Mouse (Mus musculus) midbrain, embryonic 16.5 days (tissue): ENCODE results near the gene Pigb. TPM values are rescaled to one million over a fixed set of nuclear protein-coding genes. Genes with fewer than 3 reads are reported as not detected.

ENCODE experiments used
- ATAC-seq: fragments of 200-750 bp; cut with Nextera tagmentation; 2 replicates; pipeline ENCODE4 v1.8.0; 2017; ENCODE audit warnings: moderate TSS enrichment
- H3K27ac ChIP-seq: fragments of 300-500 bp; sonication (generic); 2 replicates; pipeline ENCODE4 v1.5.1; 2014; ENCODE audit warnings: mild to moderate bottlenecking, low read length, mixed read lengths
- H3K27me3 ChIP-seq: fragments of 300-500 bp; sonication (generic); 2 replicates; pipeline ENCODE4 v1.6.1; 2014; ENCODE audit warnings: low read depth, low read length, mixed read lengths; ENCODE audit not compliant: control insufficient read depth, insufficient read depth
- H3K36me3 ChIP-seq: fragments of 300-500 bp; sonication (generic); 2 replicates; pipeline ENCODE4 v1.6.1; 2014; ENCODE audit warnings: mild to moderate bottlenecking, low read length, moderate library complexity, mixed read lengths; ENCODE audit not compliant: control insufficient read depth, insufficient read depth
- H3K4me1 ChIP-seq: fragments of 300-500 bp; sonication (generic); 2 replicates; pipeline ENCODE4 v1.6.1; 2014; ENCODE audit warnings: mild to moderate bottlenecking, low read length, mixed read lengths; ENCODE audit not compliant: control insufficient read depth, insufficient read depth
- H3K4me2 ChIP-seq: fragments of 300-500 bp; sonication (generic); 2 replicates; pipeline ENCODE4 v1.6.1; 2014; ENCODE audit warnings: mild to moderate bottlenecking, low read length, mixed read lengths
- H3K4me3 ChIP-seq: fragments of 300-500 bp; sonication (generic); 2 replicates; pipeline ENCODE4 v1.5.1; 2014; ENCODE audit warnings: low read depth, mild to moderate bottlenecking, low read length, moderate library complexity, mixed read lengths
- H3K9ac ChIP-seq: fragments of 300-500 bp; sonication (generic); 2 replicates; pipeline ENCODE4 v1.6.1; 2014; ENCODE audit warnings: low read depth, low read length, mixed read lengths
- H3K9me3 ChIP-seq: fragments of 300-500 bp; sonication (generic); replicated peaks from 2 replicates; pipeline ENCODE4 v1.6.1; 2014; ENCODE audit warnings: mild to moderate bottlenecking, low read length, mixed read lengths; ENCODE audit not compliant: control insufficient read depth, poor library complexity, severe bottlenecking
- WGBS: fragments of 180-500 bp; shearing (Covaris S2); extraction: QIAGEN DNeasy Blood & Tissue Kit; methylation state at CpG from one replicate; pipeline ENCODE4 v1.1.7; 2014; 5-methylcytosine and 5-hydroxymethylcytosine counted together
- polyA plus RNA-seq: library from polyadenylated mRNA; unstranded; fragments of >200 nt; fragmentation: Nextera tagmentation; extraction: Ambion mirVana; gene quantifications from 2 replicates; pipeline ENCODE4 v1.2.1, GENCODE M21; 2015

The Pigb gene
- polyA plus RNA-seq, 1 experiment from 2014 or later = 18.6 TPM

DNA sequence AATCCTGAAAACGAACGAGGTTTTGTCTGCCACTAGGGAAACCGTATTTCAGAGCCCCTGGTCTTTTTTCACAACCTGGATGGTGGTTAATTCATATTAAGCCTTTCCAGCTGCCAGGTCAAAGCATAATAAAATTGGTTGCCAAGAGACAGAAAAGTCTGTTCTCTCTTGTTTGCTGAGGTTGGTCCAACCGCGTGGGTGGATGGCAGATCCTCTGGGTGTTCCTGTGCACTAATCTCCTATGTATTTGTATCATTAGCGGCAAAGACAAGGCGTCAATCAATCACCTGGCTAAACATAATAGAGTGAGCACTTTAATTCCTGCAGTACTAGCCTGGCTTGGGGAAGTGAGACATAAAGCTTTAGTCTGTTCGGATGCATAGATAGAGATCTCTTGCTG is 10.4 kb upstream of the Pigb start:
- Histone ChIP-seq H3K9me3 (no peaks in the 10 kb centered on the region), H3K9ac (no peak overlapping the region), H3K4me1 (peaks cover 10% of the 10 kb centered on the region), H3K4me2 (no peak overlapping the region), H3K36me3 (no peaks in the 10 kb centered on the region), H3K27ac (no peak overlapping the region), H3K27me3 (no peaks in the 10 kb centered on the region), H3K4me3 (no peak overlapping the region)
- ATAC-seq = no peak
- 47% methylated on average over 8 of the region's 8 CpGs for WGBS

DNA sequence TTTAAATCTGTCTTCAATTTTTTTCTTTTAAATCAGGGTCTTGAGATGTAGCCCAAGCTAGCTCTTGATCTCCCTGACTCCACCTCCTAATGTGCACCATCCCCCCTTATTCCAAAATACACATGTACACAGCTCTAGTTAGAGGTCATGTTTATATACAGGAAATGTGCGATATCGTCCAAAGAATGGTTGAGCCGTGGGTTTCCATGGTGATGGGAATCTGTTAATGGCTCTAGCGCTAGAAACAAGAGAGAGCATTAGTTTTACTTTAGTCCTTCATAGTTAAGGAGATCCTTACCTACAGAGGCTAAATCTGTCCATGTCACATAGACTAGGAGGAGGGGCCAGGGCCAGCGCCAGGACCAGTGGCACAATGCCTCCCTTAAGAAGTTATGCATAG is 9.7 kb upstream of the Pigb start:
- ATAC-seq = no peak
- 52% methylated on average over 5 of the region's 5 CpGs for WGBS

DNA sequence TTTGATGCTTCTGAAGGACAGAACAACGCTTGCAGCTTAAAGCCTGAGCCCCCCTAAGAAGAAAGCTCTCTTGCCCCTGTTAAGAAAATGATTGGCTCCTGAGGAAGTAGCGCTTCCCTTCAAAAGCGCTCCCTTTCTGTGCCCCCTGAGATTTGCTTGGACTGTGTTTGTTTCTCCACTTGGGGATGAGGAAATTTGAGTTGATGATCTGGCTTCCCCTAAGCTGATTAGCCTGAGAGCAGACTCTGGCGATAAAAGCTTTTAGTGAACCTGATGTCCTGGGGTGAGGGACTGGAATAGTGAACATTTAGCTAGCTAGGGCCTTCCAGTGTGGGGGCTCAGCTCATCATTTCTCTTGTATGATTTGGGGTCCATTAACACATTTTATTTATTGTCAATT is 8.7 kb upstream of the Pigb start:
- Histone ChIP-seq H3K4me1 (peaks cover 12% of the 10 kb centered on the region), H3K36me3 (no peaks in the 10 kb centered on the region), H3K9ac (no peak overlapping the region), H3K27ac (no peak overlapping the region), H3K27me3 (no peaks in the 10 kb centered on the region), H3K4me2 (no peak overlapping the region), H3K9me3 (no peaks in the 10 kb centered on the region), H3K4me3 (no peak overlapping the region)
- WGBS = 6% methylated on average over 4 of the region's 4 CpGs
- no peak for ATAC-seq

More for the DNA sequence above, 9.7 kb upstream of the Pigb start:
- Histone ChIP-seq H3K27me3 (no peaks in the 10 kb centered on the region), H3K36me3 (no peaks in the 10 kb centered on the region), H3K9ac (no peak overlapping the region), H3K9me3 (no peaks in the 10 kb centered on the region), H3K4me1 (peaks cover 10% of the 10 kb centered on the region), H3K4me2 (no peak overlapping the region), H3K27ac (no peak overlapping the region), H3K4me3 (no peak overlapping the region)

DNA sequence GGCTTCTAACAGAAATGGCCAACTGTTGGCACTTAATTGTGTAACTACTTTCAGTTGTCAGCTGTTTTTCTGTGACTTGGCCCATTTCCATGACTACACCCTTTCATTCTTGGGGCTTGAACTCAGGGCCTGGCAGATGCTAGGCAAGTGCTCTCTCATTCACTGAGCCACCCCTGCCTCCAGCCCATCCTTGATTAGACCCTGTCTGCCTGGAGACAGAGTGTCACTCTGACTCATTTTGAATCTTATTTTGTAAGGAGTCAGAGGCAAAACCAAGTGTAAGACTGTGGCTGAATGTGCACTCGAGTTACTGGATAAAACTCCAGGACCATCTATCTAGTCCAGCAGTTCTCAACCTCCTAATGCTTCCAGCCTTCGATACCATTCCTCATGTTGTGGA is 7.7 kb upstream of the Pigb start:
- H3K9ac ChIP-seq = no peak overlapping the region
- no peaks in the 10 kb centered on the region for H3K36me3 ChIP-seq
- H3K9me3 ChIP-seq = no peaks in the 10 kb centered on the region
- ATAC-seq = no peak
- 97% methylated on average over 2 of the region's 2 CpGs for WGBS
- H3K4me3 ChIP-seq = no peak overlapping the region
- peaks cover 12% of the 10 kb centered on the region for H3K4me1 ChIP-seq
- no peaks in the 10 kb centered on the region for H3K27me3 ChIP-seq
- H3K4me2 ChIP-seq = no peak overlapping the region
- H3K27ac ChIP-seq = no peak overlapping the region

DNA sequence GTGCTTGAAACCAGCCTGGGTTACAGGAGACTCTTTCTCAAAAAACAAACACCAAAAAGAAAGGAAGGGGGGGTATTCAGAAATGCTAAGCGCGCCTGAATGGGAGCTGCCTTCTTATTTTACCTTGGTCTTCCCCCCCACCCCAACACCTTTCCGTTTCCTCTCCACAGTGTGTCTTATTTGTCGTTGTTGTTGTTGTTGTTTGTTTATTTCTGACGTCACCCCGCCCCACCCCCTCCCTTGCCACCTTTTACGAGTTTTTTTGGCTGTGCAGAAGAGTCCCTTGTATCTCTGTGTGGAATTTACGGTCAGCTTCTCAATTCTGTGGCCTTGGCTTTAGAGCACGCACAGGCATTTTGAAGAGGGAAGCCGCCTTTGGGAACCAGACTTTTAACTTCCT is 5.5 kb upstream of the Pigb start:
- Histone ChIP-seq H3K27ac (no peak overlapping the region), H3K4me2 (peak overlapping the region; percentile 80), H3K27me3 (no peaks in the 10 kb centered on the region), H3K9me3 (no peaks in the 10 kb centered on the region), H3K4me1 (peaks cover 11% of the 10 kb centered on the region), H3K4me3 (peak overlapping the region; percentile 49), H3K36me3 (no peaks in the 10 kb centered on the region), H3K9ac (no peak overlapping the region; the same call in 1 of the 2 replicates)
- whole genome bisulfite sequencing = 87% methylated on average over 10 of the region's 10 CpGs
- ATAC-seq = no peak

DNA sequence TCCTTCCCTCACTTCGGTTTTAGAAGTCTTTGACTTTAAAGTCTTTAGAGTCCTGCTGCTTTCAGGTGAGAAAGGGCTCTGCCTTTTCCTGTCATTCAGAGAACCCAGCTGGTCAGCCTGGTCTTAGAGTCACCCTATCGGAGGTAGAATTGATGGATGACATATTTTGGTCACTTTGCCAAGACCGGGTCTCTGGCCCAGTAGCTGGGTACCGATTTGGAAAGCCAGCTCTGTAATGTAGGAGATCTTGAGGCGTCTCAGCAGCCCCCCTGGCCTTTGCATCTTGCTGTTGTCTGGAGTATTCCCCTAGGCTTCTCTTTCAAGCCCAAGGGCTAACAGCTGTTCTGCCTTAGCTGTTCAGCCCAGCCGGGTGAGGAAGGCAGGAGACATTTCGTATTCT is 5.0 kb upstream of the Pigb start:
- no peak for ATAC-seq
- 10% methylated on average over 7 of the region's 7 CpGs for WGBS

DNA sequence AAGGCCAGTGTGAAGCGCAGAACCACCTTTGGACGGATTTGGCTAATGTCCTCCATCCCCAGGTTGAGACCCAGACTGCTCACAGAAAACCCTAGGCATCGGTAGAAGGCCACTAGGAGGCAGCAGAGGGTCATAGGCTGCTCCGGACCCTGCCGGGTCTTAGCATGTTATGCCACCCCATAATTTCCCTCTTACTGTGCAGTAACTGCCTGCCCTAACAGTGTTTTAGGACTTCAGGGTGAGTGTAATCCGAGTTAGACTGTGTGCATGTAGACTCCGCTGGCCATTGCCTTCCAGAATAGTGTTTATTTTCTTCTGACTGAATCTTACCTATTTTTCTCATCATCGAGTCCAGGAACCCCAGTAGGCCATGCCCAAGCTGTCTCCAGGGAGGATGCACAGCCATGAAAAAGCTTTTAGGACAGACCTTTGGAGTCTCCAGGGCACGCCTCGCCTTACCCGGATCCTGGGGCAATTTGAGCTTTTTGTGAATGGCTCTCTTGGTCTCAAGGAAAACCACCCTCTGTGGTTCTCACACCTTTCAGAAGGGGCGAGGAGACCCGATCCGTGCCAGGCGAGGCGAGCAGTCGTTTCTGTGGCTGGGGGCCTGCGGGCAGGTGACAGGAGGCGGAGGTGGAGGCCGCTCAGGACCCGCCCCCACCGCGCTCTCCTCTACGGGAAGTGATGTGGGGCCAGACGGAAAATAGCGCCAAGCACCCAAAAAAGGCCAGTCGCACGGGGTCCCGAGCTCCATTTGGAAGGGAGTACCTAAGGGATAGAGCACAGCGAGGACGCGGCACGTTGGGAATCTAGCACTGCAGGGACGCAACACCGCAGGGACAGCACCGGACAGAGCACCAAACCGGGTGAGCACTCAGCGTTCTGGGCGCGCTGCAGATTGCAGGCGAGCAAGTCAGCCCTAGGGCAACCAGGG is 4.2 kb upstream of the Pigb start, which contains the start of gene Rab27a:
Gene Rab27a (plus strand): TSS at position 709 of the 934 bp plus-strand sequence.
- Histone ChIP-seq H3K9me3 (no peaks in the 10 kb centered on the region), H3K36me3 (no peaks in the 10 kb centered on the region), H3K27me3 (no peaks in the 10 kb centered on the region), H3K4me1 (peaks cover 10% of the 10 kb centered on the region), H3K27ac (no peak within 1 kb of the TSS), H3K4me3 (peak within 1 kb of the TSS; percentile 49), H3K9ac (peak within 1 kb of the TSS; percentile 67), H3K4me2 (peak within 1 kb of the TSS; percentile 80)
- under 1% methylated on average over 41 of the region's 41 CpGs for WGBS
- peak; percentile 79 for ATAC-seq

More for the DNA sequence above, 5.0 kb upstream of the Pigb start:
- Histone ChIP-seq H3K4me2 (peak overlapping the region; percentile 80), H3K9ac (peak overlapping the region; percentile 67), H3K4me1 (peaks cover 12% of the 10 kb centered on the region), H3K4me3 (peak overlapping the region; percentile 49), H3K9me3 (no peaks in the 10 kb centered on the region), H3K36me3 (no peaks in the 10 kb centered on the region), H3K27me3 (no peaks in the 10 kb centered on the region), H3K27ac (no peak overlapping the region)

DNA sequence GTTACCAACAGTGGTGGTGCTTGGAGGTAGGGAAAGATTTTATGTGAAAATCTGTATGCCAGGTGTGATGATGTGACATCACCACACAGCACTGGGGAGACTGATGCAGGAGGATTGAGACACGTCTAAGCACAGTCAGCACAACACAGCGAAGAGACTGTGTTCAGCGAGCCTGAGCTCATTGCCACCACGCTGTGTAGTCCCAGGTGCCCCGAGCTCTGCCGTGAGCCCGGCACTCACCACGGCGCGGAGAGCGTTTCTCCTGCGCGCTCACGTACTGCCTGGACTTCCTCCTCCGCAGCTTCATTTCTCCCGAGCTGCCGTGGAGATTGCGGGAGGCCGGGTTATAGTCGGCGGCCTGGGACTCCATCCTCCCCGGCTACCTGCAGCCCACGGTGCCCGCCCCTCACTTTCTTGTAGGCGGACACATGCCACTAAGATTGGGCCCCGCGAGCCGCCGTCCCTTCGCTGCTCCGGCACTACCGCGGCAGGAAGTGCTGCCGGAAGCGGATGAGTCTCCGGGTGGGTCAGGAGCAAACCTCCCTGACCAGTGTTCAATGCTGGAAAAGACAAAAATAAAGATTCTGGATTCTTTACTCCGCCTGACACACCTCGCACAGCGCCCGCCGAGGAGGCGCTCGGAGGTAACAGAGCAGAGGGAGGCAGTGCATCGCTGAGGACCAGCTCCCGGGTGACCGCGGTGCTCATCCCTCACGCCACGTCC is 794 bp downstream of the Pigb start:
- WGBS = under 1% methylated on average over 49 of the region's 49 CpGs
- Histone ChIP-seq H3K27me3 (no peaks in the 10 kb centered on the region), H3K4me3 (peak overlapping the region; percentile 64), H3K36me3 (no peaks in the 10 kb centered on the region), H3K9ac (peak overlapping the region; percentile 76), H3K4me2 (peak overlapping the region; percentile 85), H3K27ac (peak overlapping the region; percentile 87), H3K9me3 (no peaks in the 10 kb centered on the region), H3K4me1 (peaks cover 16% of the 10 kb centered on the region)
- peak; percentile 94 for ATAC-seq

DNA sequence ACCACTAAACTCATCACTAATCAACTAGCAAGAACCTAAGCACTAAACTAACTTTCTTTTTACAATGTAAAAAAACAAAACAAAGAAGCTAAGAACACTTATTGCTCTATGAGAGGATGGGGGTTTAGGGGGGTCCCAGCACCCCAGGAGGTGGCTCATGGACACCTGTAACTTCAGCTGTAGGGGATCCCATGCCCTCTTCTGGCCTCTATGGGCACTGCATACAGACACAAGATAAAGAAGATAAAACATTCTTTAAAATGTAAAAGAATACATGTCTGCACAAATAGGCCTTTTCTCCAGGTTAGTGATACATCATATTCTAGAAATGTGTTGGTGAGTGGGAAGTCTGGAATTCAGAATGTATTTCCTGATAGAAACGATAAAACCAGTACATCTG is 6.8 kb downstream of the Pigb start:
- no peak overlapping the region for H3K4me2 ChIP-seq
- no peak overlapping the region for H3K27ac ChIP-seq
- H3K4me3 ChIP-seq = no peak overlapping the region
- peaks cover 12% of the 10 kb centered on the region for H3K36me3 ChIP-seq
- H3K9me3 ChIP-seq = no peaks in the 10 kb centered on the region
- no peak overlapping the region for H3K9ac ChIP-seq
- H3K4me1 ChIP-seq = peaks cover 1% of the 10 kb centered on the region
- ATAC-seq = no peak
- no peaks in the 10 kb centered on the region for H3K27me3 ChIP-seq
- 97% methylated on average over 1 of the region's 1 CpGs for WGBS
